Mouse (Mus musculus) layer of hippocampus, adult 8-10 months (tissue): ENCODE data around the gene Bcl2l12. TPM values are rescaled to one million over a fixed set of nuclear protein-coding genes. Genes with fewer than 3 reads are reported as not detected.
"Not testable (repeated sequence)": the region's sequence is repeated elsewhere in the genome, so short reads cannot be mapped to it uniquely, and the experiment has no call there.

ENCODE experiments used
- DNase-seq, 2 experiments: peaks; one replicate each; pipeline ENCODE4 v3.0.0; 2022; ENCODE audit warnings: low spot score in 2 of 2
- total RNA-seq, 4 experiments: library from RNA; stranded (reverse); gene quantifications; 2 replicates each; pipeline ENCODE4 v1.2.4; 2022

Bcl2l12 gene
- total RNA-seq, result 1 to 10 TPM; 2.3 to 6.1 (median 4.3) TPM

- DNase-seq, result no peak
Measured at GRCm38 (mm10) chr7:44998501-44998955, at the start of gene Bcl2l12. Bcl2l12 (minus strand) TSS chr7:44998712.

GRCm38 (mm10) chr7:45047491-45047890, 49.0 kb upstream of the Bcl2l12 start:
- no peak for DNase-seq

GRCm38 (mm10) chr7:45046853-45047350, 48.4 kb upstream of the Bcl2l12 start:
- DNase-seq, result no peak

GRCm38 (mm10) chr7:45045741-45046140, 47.2 kb upstream of the Bcl2l12 start:
- DNase-seq, result no peak

GRCm38 (mm10) chr7:45043307-45043706, 44.8 kb upstream of the Bcl2l12 start:
- DNase-seq, result no peak

GRCm38 (mm10) chr7:45040851-45041250, 42.3 kb upstream of the Bcl2l12 start:
- no peak for DNase-seq

- no peak for DNase-seq
Measured at GRCm38 (mm10) chr7:45038411-45038810, 39.9 kb upstream of the Bcl2l12 start.

GRCm38 (mm10) chr7:45037720-45038361, 39.3 kb upstream of the Bcl2l12 start:
- no peak for DNase-seq

GRCm38 (mm10) chr7:45036702-45037101, 38.2 kb upstream of the Bcl2l12 start:
- DNase-seq, result no peak

- DNase-seq, result no peak
Measured at GRCm38 (mm10) chr7:45035631-45036030, 37.1 kb upstream of the Bcl2l12 start.

GRCm38 (mm10) chr7:45033722-45034359, 35.3 kb upstream of the Bcl2l12 start:
- no peak for DNase-seq

- DNase-seq, result no peak
Measured at GRCm38 (mm10) chr7:45030857-45031256, 32.3 kb upstream of the Bcl2l12 start.

- DNase-seq, result no peak
Measured at GRCm38 (mm10) chr7:45029995-45030394, 31.5 kb upstream of the Bcl2l12 start.

- no peak for DNase-seq
Measured at GRCm38 (mm10) chr7:45028351-45028750, 29.8 kb upstream of the Bcl2l12 start.

- DNase-seq, result no peak
Measured at GRCm38 (mm10) chr7:45027761-45028160, 29.2 kb upstream of the Bcl2l12 start.

- DNase-seq, result no peak
Measured at GRCm38 (mm10) chr7:45026256-45026655, 27.7 kb upstream of the Bcl2l12 start.

GRCm38 (mm10) chr7:45025601-45026220, 27.2 kb upstream of the Bcl2l12 start:
- DNase-seq, result no peak

- no peak for DNase-seq
Measured at GRCm38 (mm10) chr7:45024281-45025248, 26.1 kb upstream of the Bcl2l12 start.

- DNase-seq, result not testable (repeated sequence)
Measured at GRCm38 (mm10) chr7:45023711-45024110, 25.2 kb upstream of the Bcl2l12 start.

- no peak for DNase-seq
Measured at GRCm38 (mm10) chr7:45020225-45020624, 21.7 kb upstream of the Bcl2l12 start.

GRCm38 (mm10) chr7:45019031-45019571, 20.6 kb upstream of the Bcl2l12 start:
- no peak for DNase-seq
